Mouse (Mus musculus): ENCODE data around the gene Chrnb1. TPM values are rescaled to one million over a fixed set of nuclear protein-coding genes. Genes with fewer than 3 reads are reported as not detected.

The Chrnb1 gene
- polyA plus RNA-seq, 1 experiment, result 3.5 TPM

GRCm38 (mm10) chr11:69834001-69834549, 38.3 kb upstream of the Chrnb1 start:
- H3K27ac ChIP-seq (ENCODE audit: control insufficient read depth, insufficient read depth, low read depth, low read length, poor library complexity), result no peak overlapping the region
- peaks cover 2% of the 10 kb centered on the region for H3K4me1 ChIP-seq (ENCODE audit: control insufficient read depth, insufficient read depth, low read length)
- peak; percentile 28; the same call in 1 of the 2 replicates for TF ChIP-seq POLR2A (IDR thresholded peaks at IDR 0.05; ENCODE audit: borderline replicate concordance, control insufficient read depth, low read depth, low read length)
- TF ChIP-seq CTCF (IDR thresholded peaks at IDR 0.05; ENCODE audit: control insufficient read depth, insufficient read depth, low read length), result no peak
- H3K4me3 ChIP-seq (replicated peaks; ENCODE audit: control insufficient read depth, low read depth, low read length), result peak overlapping the region; percentile 29
- WGBS, result 6% methylated on average over 28 of the region's 48 CpGs

DNA sequence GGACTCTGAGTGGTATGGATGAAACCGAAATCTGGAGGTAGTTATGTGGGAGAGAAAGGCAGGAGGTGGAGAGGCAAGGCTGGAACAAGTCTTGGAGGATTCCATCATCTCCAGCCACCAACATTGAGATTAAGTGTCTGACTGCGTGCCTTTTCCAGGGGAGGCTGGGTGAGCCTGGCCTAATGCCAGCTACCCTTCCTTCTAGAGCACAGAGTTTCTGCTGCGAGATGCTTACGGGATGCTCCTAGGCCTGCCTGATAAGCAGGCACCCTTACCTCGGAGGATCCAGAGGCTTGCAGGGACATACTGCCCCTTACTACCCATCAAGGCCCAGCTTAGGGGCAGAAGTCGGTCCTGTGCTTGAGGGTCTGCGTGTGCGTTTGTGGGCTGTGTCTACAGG, 37.8 kb upstream of the Chrnb1 start:
- Histone ChIP-seq H3K27ac (ENCODE audit: control insufficient read depth, insufficient read depth, low read depth, low read length, poor library complexity) (no peak overlapping the region), H3K4me1 (ENCODE audit: control insufficient read depth, insufficient read depth, low read length) (peaks cover 2% of the 10 kb centered on the region), H3K4me3 (replicated peaks; ENCODE audit: control insufficient read depth, low read depth, low read length) (peak overlapping the region; percentile 29)
- TF ChIP-seq CTCF (IDR thresholded peaks at IDR 0.05; ENCODE audit: control insufficient read depth, insufficient read depth, low read length) (no peak), POLR2A (IDR thresholded peaks at IDR 0.05; ENCODE audit: borderline replicate concordance, control insufficient read depth, low read depth, low read length) (no peak)
- WGBS, result 35% methylated on average over 8 of the region's 8 CpGs

DNA sequence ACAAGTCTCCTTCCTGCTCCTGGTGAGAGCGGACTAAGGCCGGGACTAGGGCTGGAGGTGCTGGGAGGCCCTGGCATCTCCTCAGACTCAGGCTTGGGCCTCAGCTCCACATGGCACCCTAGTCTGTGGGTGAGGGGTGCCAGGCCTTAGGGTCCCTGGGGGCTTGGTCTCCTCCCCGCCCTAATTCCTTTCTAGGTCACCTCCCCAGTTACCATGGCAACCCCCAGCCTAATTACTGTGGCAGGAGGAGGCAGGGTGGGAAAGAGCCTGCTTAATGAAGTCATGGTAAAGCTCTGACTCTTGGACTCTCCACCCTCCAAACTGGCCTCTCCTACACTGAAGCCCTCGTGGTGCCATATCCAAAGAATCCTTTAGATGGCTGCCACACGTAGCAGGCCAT, 33.1 kb upstream of the Chrnb1 start:
- no peak for TF ChIP-seq CTCF (IDR thresholded peaks at IDR 0.05; ENCODE audit: control insufficient read depth, insufficient read depth, low read length)
- TF ChIP-seq POLR2A (IDR thresholded peaks at IDR 0.05; ENCODE audit: borderline replicate concordance, control insufficient read depth, low read depth, low read length), result no peak
- Histone ChIP-seq H3K4me1 (ENCODE audit: control insufficient read depth, insufficient read depth, low read length) (peaks cover 1% of the 10 kb centered on the region), H3K4me3 (replicated peaks; ENCODE audit: control insufficient read depth, low read depth, low read length) (no peak overlapping the region), H3K27ac (ENCODE audit: control insufficient read depth, insufficient read depth, low read depth, low read length, poor library complexity) (no peak overlapping the region; the same call in 1 of the 2 replicates)
- 88% methylated on average over 5 of the region's 5 CpGs for WGBS

DNA sequence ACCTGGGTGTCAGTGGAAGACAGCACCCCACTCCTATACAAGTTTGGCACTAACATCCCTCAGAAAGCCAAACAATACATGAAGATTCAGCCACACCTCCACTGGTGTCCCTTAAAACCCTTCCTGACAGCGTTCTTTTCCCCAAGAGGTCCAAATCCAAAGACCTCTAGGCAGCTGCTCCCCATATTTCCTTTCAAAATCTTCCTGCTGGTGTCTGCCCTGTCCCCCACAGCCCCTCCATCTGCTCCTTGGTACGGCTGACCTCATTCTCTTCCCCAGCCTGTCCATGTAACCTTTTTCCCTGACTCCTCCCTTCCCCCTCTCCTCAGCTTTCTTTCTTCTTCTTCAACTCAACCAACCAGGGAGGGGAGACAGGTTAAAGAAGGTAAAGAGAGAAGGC, 27.7 kb upstream of the Chrnb1 start:
- Histone ChIP-seq H3K27ac (ENCODE audit: control insufficient read depth, insufficient read depth, low read depth, low read length, poor library complexity) (no peak overlapping the region), H3K4me3 (replicated peaks; ENCODE audit: control insufficient read depth, low read depth, low read length) (no peak overlapping the region), H3K4me1 (ENCODE audit: control insufficient read depth, insufficient read depth, low read length) (no peaks in the 10 kb centered on the region)
- WGBS, result 83% methylated on average over 2 of the region's 2 CpGs
- no peak for TF ChIP-seq CTCF (IDR thresholded peaks at IDR 0.05; ENCODE audit: control insufficient read depth, insufficient read depth, low read length)
- no peak for TF ChIP-seq POLR2A (IDR thresholded peaks at IDR 0.05; ENCODE audit: borderline replicate concordance, control insufficient read depth, low read depth, low read length)

- TF ChIP-seq POLR2A (IDR thresholded peaks at IDR 0.05; ENCODE audit: borderline replicate concordance, control insufficient read depth, low read depth, low read length), result no peak
- TF ChIP-seq CTCF (IDR thresholded peaks at IDR 0.05; ENCODE audit: control insufficient read depth, insufficient read depth, low read length), result no peak
- Histone ChIP-seq H3K4me1 (ENCODE audit: control insufficient read depth, insufficient read depth, low read length) (no peaks in the 10 kb centered on the region), H3K27ac (ENCODE audit: control insufficient read depth, insufficient read depth, low read depth, low read length, poor library complexity) (no peak within 1 kb of the TSS), H3K4me3 (replicated peaks; ENCODE audit: control insufficient read depth, low read depth, low read length) (no peak within 1 kb of the TSS)
- WGBS, result 83% methylated on average over 3 of the region's 3 CpGs
These were observed 26.3 kb upstream of the Chrnb1 start, which contains the start of gene Spem1 for GRCm38 (mm10) chr11:69822080-69822479. Gene Spem1, minus strand, starts transcription at chr11:69822180.

GRCm38 (mm10) chr11:69818871-69819270, 23.1 kb upstream of the Chrnb1 start:
- no peak overlapping the region for H3K4me3 ChIP-seq (replicated peaks; ENCODE audit: control insufficient read depth, low read depth, low read length)
- TF ChIP-seq CTCF (IDR thresholded peaks at IDR 0.05; ENCODE audit: control insufficient read depth, insufficient read depth, low read length) (no peak), POLR2A (IDR thresholded peaks at IDR 0.05; ENCODE audit: borderline replicate concordance, control insufficient read depth, low read depth, low read length) (no peak)
- WGBS, result 53% methylated on average over 8 of the region's 8 CpGs
- H3K27ac ChIP-seq (ENCODE audit: control insufficient read depth, insufficient read depth, low read depth, low read length, poor library complexity), result no peak overlapping the region
- H3K4me1 ChIP-seq (ENCODE audit: control insufficient read depth, insufficient read depth, low read length), result no peaks in the 10 kb centered on the region

DNA sequence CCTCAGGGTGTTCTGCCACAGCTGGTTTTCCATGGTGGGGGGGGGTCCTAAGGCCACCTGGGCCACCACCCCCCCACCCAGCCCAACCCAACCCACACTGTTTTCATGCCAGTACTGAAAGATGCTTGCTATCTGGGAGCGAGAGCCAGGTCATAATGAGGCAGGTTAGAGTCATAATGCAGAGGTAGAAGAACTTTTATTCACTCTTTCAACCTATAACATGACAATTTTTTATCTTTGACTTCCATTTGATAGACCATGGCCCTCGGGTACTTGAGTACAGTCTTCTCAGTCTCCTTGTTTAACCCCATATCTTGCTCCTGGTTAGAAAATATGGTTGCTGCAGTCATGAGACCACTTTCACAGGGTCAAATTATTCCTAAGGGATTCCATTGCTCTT, 22.6 kb upstream of the Chrnb1 start, which contains the start of gene Spem2:
TSS of gene Spem2 (minus strand) at position 101 of the 400 bp plus-strand sequence.
- 70% methylated on average over 2 of the region's 2 CpGs for WGBS
- Histone ChIP-seq H3K4me1 (ENCODE audit: control insufficient read depth, insufficient read depth, low read length) (no peaks in the 10 kb centered on the region), H3K4me3 (replicated peaks; ENCODE audit: control insufficient read depth, low read depth, low read length) (no peak within 1 kb of the TSS), H3K27ac (ENCODE audit: control insufficient read depth, insufficient read depth, low read depth, low read length, poor library complexity) (no peak within 1 kb of the TSS)
- TF ChIP-seq CTCF (IDR thresholded peaks at IDR 0.05; ENCODE audit: control insufficient read depth, insufficient read depth, low read length) (no peak), POLR2A (IDR thresholded peaks at IDR 0.05; ENCODE audit: borderline replicate concordance, control insufficient read depth, low read depth, low read length) (no peak)

DNA sequence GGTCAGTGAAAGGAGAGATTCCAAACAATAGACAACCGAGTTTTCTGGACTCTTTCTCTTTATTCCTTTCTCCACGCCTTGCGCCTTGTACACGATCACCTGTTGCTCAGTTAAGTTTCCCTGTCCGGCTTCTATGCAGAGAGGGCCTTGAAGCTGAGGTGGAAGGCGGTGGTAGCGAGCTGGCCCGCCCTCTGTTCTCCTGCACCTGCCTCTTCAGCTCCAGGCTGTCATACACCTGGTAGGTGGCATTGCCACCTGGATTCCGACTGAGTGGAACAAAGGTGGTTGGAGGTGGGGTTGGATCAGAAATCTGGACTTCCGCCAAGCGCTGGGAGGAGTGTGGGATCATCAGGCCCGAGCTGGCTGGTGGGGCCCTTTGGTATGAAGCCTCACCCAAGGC, 20.8 kb upstream of the Chrnb1 start:
- WGBS, result 84% methylated on average over 12 of the region's 12 CpGs
- no peak overlapping the region for H3K27ac ChIP-seq (ENCODE audit: control insufficient read depth, insufficient read depth, low read depth, low read length, poor library complexity)
- H3K4me3 ChIP-seq (replicated peaks; ENCODE audit: control insufficient read depth, low read depth, low read length), result no peak overlapping the region
- H3K4me1 ChIP-seq (ENCODE audit: control insufficient read depth, insufficient read depth, low read length), result no peaks in the 10 kb centered on the region
- TF ChIP-seq POLR2A (IDR thresholded peaks at IDR 0.05; ENCODE audit: borderline replicate concordance, control insufficient read depth, low read depth, low read length) (no peak), CTCF (IDR thresholded peaks at IDR 0.05; ENCODE audit: control insufficient read depth, insufficient read depth, low read length) (no peak)

GRCm38 (mm10) chr11:69815155-69815554, 19.4 kb upstream of the Chrnb1 start, which contains the start of gene Gm39566:
Gene Gm39566, minus strand, starts transcription at chr11:69815298.
- Histone ChIP-seq H3K27ac (ENCODE audit: control insufficient read depth, insufficient read depth, low read depth, low read length, poor library complexity) (no peak within 1 kb of the TSS), H3K4me3 (replicated peaks; ENCODE audit: control insufficient read depth, low read depth, low read length) (no peak within 1 kb of the TSS), H3K4me1 (ENCODE audit: control insufficient read depth, insufficient read depth, low read length) (no peaks in the 10 kb centered on the region)
- WGBS, result 70% methylated on average over 10 of the region's 10 CpGs
- TF ChIP-seq POLR2A (IDR thresholded peaks at IDR 0.05; ENCODE audit: borderline replicate concordance, control insufficient read depth, low read depth, low read length), result no peak
- peak; percentile 30; the same call in 1 of the 2 replicates for TF ChIP-seq CTCF (IDR thresholded peaks at IDR 0.05; ENCODE audit: control insufficient read depth, insufficient read depth, low read length)

Data from bone marrow, adult 2 months (tissue).